Mouse (Mus musculus) megakaryocyte-erythroid progenitor cell, adult 5-6 weeks (primary cell): ENCODE measurements around the gene Kcnj12. TPM values are rescaled to one million over a fixed set of nuclear protein-coding genes. Genes with fewer than 3 reads are reported as not detected.

Experiments
- ATAC-seq: replicated peaks from 2 replicates; pipeline ENCODE4 v1.8.0; 2016; ENCODE audit warnings: mild to moderate bottlenecking, inconsistent platforms; ENCODE audit not compliant: severe bottlenecking, poor library complexity, low FRiP score, low TSS enrichment
- total RNA-seq, 2 experiments: library from RNA; stranded (forward) in 1 of 2; stranded (reverse) in 1 of 2; fragments of 200-1000, 215-1000 nt in 1 of 2; fragments of >200 nt in 1 of 2; fragmentation: Nextera tagmentation in 1 of 2; gene quantifications; 2 replicates each; pipeline ENCODE4 v1.2.3; 2014 to 2017

Kcnj12 gene
- total RNA-seq, 2 experiments from 2014 or later, result not detected

- ATAC-seq, result no peak
Measured at GRCm38 (mm10) chr11:61091192-61091591, 68.8 kb downstream of the Kcnj12 start.

DNA sequence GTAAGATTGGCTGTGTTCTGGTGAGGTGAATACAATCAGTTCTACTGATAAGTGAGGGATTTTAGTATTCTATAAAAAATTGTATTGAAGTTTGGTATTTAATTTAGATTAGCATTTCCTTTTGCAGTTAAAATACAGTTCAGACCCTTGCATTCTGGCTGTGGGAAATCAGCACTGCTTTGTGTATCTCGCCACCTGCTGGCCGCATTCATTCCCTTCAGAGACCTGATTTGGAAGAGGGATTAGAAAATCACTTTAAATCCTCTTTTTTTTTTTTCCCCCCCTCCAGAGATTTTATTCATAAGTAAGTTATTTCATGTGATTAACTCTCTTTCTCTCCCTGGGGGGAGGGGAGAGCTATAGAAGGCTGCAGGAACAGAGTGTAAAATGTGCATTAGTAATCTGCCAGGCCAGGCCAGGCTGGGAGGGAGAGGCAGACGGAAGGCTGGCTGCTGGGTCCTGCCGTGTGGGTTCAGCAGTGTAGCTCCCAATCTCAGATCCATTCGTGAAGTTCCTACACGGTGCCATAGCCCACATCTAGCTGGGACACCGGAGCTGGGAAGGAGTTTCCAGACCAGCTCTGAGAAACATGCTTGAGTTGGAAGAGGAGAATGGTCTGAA is 69.4 kb downstream of the Kcnj12 start:
- ATAC-seq, result 0 out of 2 replicates have a peak, but pooled peaks have one; percentile 55

DNA sequence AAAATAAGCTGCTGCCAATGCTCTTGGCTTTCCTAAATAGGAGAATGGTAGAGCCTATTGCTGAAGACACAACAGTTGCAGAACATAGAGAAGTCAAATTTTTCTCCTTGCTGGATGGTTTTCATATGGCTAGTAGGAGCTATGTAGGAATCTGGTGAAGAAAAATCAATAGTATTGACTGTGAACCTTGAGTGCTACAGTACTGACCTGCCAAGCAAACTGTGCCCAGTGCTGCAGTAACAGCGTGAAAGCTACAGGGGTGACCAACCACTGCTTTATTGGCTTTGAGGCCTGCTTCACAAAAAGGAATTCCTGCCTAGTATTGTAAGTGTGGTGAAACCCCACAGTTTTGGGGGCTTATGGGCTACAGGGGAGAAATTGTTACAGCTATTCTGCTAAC is 75.7 kb downstream of the Kcnj12 start:
- ATAC-seq, result no peak

GRCm38 (mm10) chr11:61102397-61103339 is 80.3 kb downstream of the Kcnj12 start:
- ATAC-seq, result no peak

DNA sequence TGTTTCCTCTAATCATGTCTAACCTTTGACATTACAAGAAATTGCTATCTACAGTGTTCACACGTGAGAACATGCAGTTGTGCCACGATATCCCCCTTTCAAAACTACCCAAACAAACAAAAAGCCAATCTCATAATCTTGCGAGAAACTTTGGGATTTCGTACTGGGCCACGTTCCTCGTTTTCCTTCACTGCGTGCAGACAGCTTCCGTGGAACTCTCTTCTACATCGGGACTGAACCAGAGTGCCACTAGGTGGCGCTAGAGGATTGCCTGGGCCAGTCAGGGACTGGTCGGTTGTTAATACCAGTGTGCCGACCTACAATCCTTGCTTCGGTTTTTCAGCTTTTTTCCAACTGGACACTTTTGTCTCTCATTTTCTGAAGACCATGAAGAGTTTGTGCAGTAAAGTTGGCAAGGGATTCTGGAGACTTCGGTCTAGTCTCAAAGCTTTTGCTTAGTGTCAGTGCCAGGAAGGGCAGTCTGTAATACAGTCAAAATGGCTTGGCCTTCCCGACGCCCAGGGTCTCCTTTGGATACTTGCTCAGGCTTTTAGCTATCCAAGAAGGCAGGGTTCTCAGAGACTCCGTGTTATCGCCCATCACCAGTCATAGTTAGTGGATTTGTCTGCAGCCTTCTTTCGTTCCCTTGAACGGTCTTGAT is 82.0 kb downstream of the Kcnj12 start:
- peak; percentile 87 for ATAC-seq

DNA sequence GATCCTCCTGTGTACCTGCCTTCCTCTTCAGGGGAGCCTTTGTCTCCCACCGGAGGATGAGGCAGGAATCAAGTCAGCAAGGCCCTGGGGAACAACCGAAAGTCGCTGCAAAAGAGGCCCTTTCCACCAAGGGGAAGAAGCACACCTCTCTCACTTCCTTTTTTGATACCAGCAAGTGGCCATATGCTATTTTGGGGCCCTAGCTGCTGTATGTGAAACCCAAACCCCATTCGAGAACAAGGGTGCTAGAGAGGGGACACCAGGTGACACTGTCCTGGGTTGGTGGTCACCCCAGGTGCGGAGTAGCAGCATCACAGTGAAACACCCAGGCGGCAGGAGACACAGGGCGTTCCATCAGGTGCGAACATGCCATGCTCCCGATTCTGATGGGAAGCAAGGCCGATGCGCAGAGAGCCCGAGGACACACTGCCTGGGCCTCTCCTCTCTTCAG is 86.6 kb downstream of the Kcnj12 start:
- ATAC-seq, result no peak

DNA sequence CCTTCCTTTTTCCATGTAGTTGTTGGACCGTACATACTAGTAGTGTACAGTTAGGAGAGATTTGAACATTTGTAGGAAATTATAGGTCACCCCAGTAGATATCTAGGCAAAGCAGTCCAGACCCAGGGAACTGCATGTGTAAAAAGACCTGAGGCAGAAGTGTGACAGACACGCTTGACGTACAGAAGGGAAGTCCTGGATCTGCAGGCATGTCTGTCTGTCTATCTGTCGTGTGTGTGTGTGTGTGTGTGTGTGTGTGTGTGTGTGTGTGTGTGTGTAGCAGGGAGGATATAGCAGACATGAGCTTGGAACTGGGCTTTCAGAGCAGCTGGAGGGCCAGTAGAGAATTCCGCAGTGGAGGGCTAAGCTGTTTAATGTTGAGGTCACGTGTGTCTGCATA is 87.3 kb downstream of the Kcnj12 start:
- no peak for ATAC-seq

GRCm38 (mm10) chr11:61110113-61110512 is 87.7 kb downstream of the Kcnj12 start:
- no peak for ATAC-seq

GRCm38 (mm10) chr11:61110928-61111327 is 88.6 kb downstream of the Kcnj12 start:
- ATAC-seq, result no peak

DNA sequence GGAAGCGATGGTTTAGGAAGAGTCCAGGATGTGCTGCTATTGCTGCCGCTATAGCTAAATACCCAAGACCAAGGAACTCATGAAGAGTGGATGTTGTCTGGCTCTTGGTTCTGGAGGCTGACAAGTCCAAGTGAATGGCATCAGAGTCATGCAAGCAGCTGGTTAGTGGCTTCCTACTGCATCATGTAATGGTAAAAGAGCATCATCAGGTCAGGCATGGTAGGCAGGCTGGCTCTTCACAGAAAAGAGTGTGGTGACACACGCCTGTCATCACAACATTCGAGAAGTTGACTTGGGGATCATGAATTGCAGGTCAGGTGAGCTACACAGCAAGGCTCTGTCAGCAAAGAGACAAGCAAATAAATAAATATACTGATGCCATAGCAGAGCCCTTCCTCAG is 89.1 kb downstream of the Kcnj12 start:
- ATAC-seq, result no peak

GRCm38 (mm10) chr11:61112323-61112995 is 90.1 kb downstream of the Kcnj12 start:
- no peak for ATAC-seq

DNA sequence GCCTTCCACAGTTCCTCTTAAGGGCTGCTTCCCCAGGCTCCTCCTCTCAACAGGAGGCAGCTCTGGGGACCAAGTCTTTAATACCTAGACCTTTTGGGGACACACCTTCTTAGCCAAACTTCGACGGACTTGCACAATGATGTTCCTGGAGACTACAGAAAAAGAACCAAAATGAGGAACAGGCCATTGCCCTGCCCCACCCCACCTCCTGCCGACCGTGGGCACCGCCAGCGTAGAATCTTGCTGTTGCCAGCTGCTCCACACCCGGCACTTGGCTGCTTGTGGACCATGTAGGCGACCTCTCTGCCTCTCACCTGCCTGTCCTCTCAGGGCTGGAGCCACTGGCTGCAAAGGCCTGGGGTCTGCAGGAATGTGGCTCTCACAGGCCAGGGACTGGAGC is 93.9 kb downstream of the Kcnj12 start:
- no peak for ATAC-seq

GRCm38 (mm10) chr11:61119996-61120583 is 97.7 kb downstream of the Kcnj12 start:
- ATAC-seq, result no peak

Other genes starting within 250 kb of the Kcnj12 start
- gene Top3a, start 245.2 kb upstream of the Kcnj12 start, total RNA-seq (2014; fragmentation: Nextera tagmentation), result 17.9 and 18.8 TPM in 2 replicates
- 19.8 and 24.8 TPM in 2 replicates for gene Top3a, start 245.2 kb upstream of the Kcnj12 start, total RNA-seq (2017)
- 18.5 and 21.5 TPM in 2 replicates for gene Smcr8, start 245.0 kb upstream of the Kcnj12 start, total RNA-seq (2014; fragmentation: Nextera tagmentation)
- gene Smcr8, start 245.0 kb upstream of the Kcnj12 start, total RNA-seq (2017), result 11.7 and 11.9 TPM in 2 replicates
- gene Shmt1, start 210.8 kb upstream of the Kcnj12 start, total RNA-seq (2014; fragmentation: Nextera tagmentation), result 9.1 and 11.9 TPM in 2 replicates
- 29.1 and 73.7 TPM in 2 replicates for gene Shmt1, start 210.8 kb upstream of the Kcnj12 start, total RNA-seq (2017)
- 18.5 and 19.1 TPM in 2 replicates for gene Dhrs7b, start 191.9 kb upstream of the Kcnj12 start, total RNA-seq (2014; fragmentation: Nextera tagmentation)
- gene Dhrs7b, start 191.9 kb upstream of the Kcnj12 start, total RNA-seq (2017), result 15.4 and 27.2 TPM in 2 replicates
- gene Tmem11, start 143.3 kb upstream of the Kcnj12 start, total RNA-seq (2014; fragmentation: Nextera tagmentation), result 33.3 and 41.4 TPM in 2 replicates
- gene Tmem11, start 143.3 kb upstream of the Kcnj12 start, total RNA-seq (2017), result 78.6 and 101 TPM in 2 replicates
- gene Natd1, start 107.8 kb upstream of the Kcnj12 start, total RNA-seq (2014; fragmentation: Nextera tagmentation), result 5.8 and 9.2 TPM in 2 replicates
- gene Natd1, start 107.8 kb upstream of the Kcnj12 start, total RNA-seq (2017), result 1.4 and 2.2 TPM in 2 replicates
- gene Map2k3, start 90.5 kb upstream of the Kcnj12 start, total RNA-seq (2014; fragmentation: Nextera tagmentation), result 46.0 and 52.1 TPM in 2 replicates
- 13.5 and 19.1 TPM in 2 replicates for gene Map2k3, start 90.5 kb upstream of the Kcnj12 start, total RNA-seq (2017)
- gene Tnfrsf13b, start 104.2 kb downstream of the Kcnj12 start, total RNA-seq (2014; fragmentation: Nextera tagmentation), result 2.3 TPM in 2 replicates
- gene Tnfrsf13b, start 104.2 kb downstream of the Kcnj12 start, total RNA-seq (2017), result 12.5 and 15.5 TPM in 2 replicates
- 19.8 and 20.3 TPM in 2 replicates for gene Usp22, start 152.5 kb downstream of the Kcnj12 start, total RNA-seq (2014; fragmentation: Nextera tagmentation)
- gene Usp22, start 152.5 kb downstream of the Kcnj12 start, total RNA-seq (2017), result 23.9 and 24.0 TPM in 2 replicates
- not detected in 2 replicates for gene Aldh3a1, start 185.0 kb downstream of the Kcnj12 start, total RNA-seq (2014; fragmentation: Nextera tagmentation)
- not detected in 2 replicates for gene Aldh3a1, start 185.0 kb downstream of the Kcnj12 start, total RNA-seq (2017)
- gene Aldh3a2, start 244.9 kb downstream of the Kcnj12 start, total RNA-seq (2014; fragmentation: Nextera tagmentation), result 10.6 and 15.4 TPM in 2 replicates
- 10.8 and 30.6 TPM in 2 replicates for gene Aldh3a2, start 244.9 kb downstream of the Kcnj12 start, total RNA-seq (2017)